8 mouse cellular contexts compared by ENCODE assay signal in the genomic region with DNA sequence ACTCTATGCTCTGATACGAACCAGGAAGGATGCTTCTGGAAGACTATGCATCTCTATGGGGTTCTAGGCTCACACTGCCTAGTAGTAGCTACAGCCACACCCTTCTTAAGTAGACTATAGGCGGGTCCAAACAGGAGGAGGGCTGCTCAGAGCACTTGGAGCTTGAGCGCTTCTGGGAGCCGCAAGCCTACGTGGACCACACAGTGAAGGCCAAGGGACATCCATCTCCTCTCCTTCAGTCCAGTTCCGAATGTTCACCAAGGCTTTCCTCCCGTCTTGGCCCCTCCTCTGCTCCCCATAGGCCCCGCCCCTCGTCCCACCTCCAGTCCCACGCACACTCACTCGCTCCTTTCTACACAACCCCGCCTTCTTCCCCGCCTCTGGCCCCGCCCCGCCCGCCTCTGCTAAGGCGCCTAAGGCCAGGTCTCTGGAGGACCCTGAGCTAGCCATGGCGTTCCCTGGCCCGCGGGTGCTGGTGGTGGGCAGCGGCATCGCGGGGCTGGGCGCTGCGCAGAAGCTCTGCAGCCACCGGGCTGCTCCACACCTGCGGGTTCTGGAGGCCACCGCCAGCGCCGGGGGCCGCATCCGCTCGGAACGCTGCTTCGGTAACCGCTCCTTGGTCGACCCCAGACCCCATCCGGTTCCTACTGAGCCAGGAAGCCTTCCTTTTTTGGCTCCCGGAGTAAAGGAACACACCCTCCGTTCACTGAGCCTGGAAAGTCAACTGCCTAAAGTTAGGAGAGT. TPM values are rescaled to one million over a fixed set of nuclear protein-coding genes. Genes with fewer than 3 reads are reported as not detected.
DNase-seq lines count a peak whose midpoint lies in the region; ATAC-seq lines count a peak whose summit lies in the region.

No protein-coding gene starts in this region.

- H3K4me1 ChIP-seq in embryonic facial prominence, embryonic 11.5 days (ENCODE audit: control insufficient read depth, insufficient read depth, low read length) = no peaks in the 10 kb centered on the region
- no peaks in the 10 kb centered on the region; the same call in 1 of the 2 replicates for H3K4me1 ChIP-seq in midbrain, embryonic 11.5 days (ENCODE audit: control insufficient read depth, insufficient read depth, low read length)

- H3K4me3 ChIP-seq in embryonic facial prominence, embryonic 11.5 days (ENCODE audit: low read depth, low read length) = peak overlapping the region; percentile 55
- H3K4me3 ChIP-seq in midbrain, embryonic 11.5 days (ENCODE audit: low read depth, low read length) = peak overlapping the region; percentile 62

- peak; percentile 95 for ATAC-seq in embryonic facial prominence, embryonic 11.5 days (replicated peaks; ENCODE audit: insufficient number of reproducible peaks, low FRiP score, low TSS enrichment, low read depth)
- ATAC-seq in granulocyte monocyte progenitor cell, adult 5-6 weeks (replicated peaks; ENCODE audit: poor library complexity, severe bottlenecking) = peak; percentile 91
- peak; percentile 99 for ATAC-seq in midbrain, embryonic 11.5 days (ENCODE audit: low FRiP score)

- H3K27ac ChIP-seq in embryonic facial prominence, embryonic 11.5 days (replicated peaks; ENCODE audit: low read depth, low read length) = no peak overlapping the region
- H3K27ac ChIP-seq in midbrain, embryonic 11.5 days (ENCODE audit: low read depth, low read length) = no peak overlapping the region

- intact Hi-C loops in left cerebral cortex, postnatal 4 days (cut with DNase I) = no loop called here

- no peaks in the 10 kb centered on the region for H3K9me3 ChIP-seq in embryonic facial prominence, embryonic 11.5 days (replicated peaks; ENCODE audit: control insufficient read depth, low read length)
- H3K9me3 ChIP-seq in midbrain, embryonic 11.5 days (ENCODE audit: control insufficient read depth, low read length) = no peaks in the 10 kb centered on the region

- H3K27me3 ChIP-seq in embryonic facial prominence, embryonic 11.5 days (ENCODE audit: control insufficient read depth, insufficient read depth, low read length) = no peaks in the 10 kb centered on the region
- no peaks in the 10 kb centered on the region for H3K27me3 ChIP-seq in midbrain, embryonic 11.5 days (ENCODE audit: control insufficient read depth, insufficient read depth, low read length)

- H3K4me2 ChIP-seq in embryonic facial prominence, embryonic 11.5 days (ENCODE audit: low read depth, low read length) = peak overlapping the region; percentile 73
- peak overlapping the region; percentile 57 for H3K4me2 ChIP-seq in midbrain, embryonic 11.5 days

- peak; percentile 95 for DNase-seq in adrenal gland, postnatal 25 days
- peak; percentile 94 for DNase-seq in embryonic facial prominence, embryonic 11.5 days (ENCODE audit: low spot score)
- DNase-seq in kidney, adult 11 months = peak; percentile 94
- DNase-seq in left cerebral cortex, postnatal 4 days = peak; percentile 94
- DNase-seq in midbrain, embryonic 11.5 days (ENCODE audit: low spot score, missing footprints) = peak; percentile 98
- peak; percentile 84 for DNase-seq in right cerebral cortex, postnatal 4 days
- peak; percentile 97 for DNase-seq in yolk sac, embryonic 10.5 days (ENCODE audit: low spot score)

- H3K36me3 ChIP-seq in embryonic facial prominence, embryonic 11.5 days (replicated peaks; ENCODE audit: control insufficient read depth, insufficient read depth, low read depth, low read length) = no peaks in the 10 kb centered on the region
- H3K36me3 ChIP-seq in midbrain, embryonic 11.5 days (ENCODE audit: control insufficient read depth, insufficient read depth, low read length) = no peaks in the 10 kb centered on the region

- WGBS in embryonic facial prominence, embryonic 11.5 days = 1% methylated on average over 40 of the region's 40 CpGs
- WGBS in midbrain, embryonic 11.5 days = 2% methylated on average over 40 of the region's 40 CpGs

- peak overlapping the region; percentile 78 for H3K9ac ChIP-seq in embryonic facial prominence, embryonic 11.5 days (replicated peaks; ENCODE audit: low read length)
- peak overlapping the region; percentile 85 for H3K9ac ChIP-seq in midbrain, embryonic 11.5 days (ENCODE audit: low read length)

RNA-seq across cellular contexts. Expression of gene Echs1, which starts 9.2 kb away (rescaled TPM):
- total RNA-seq in adrenal gland, postnatal 25 days (2021) = 435 and 524 TPM in 2 replicates
- 211 and 221 TPM in 2 replicates for polyA plus RNA-seq in embryonic facial prominence, embryonic 11.5 days (2014; fragmentation: Nextera tagmentation; extraction: Ambion mirVana)
- total RNA-seq in granulocyte monocyte progenitor cell, adult 5-6 weeks (2014; fragmentation: Nextera tagmentation) = 97.4 and 109 TPM in 2 replicates
- total RNA-seq in granulocyte monocyte progenitor cell, adult 5-6 weeks (2017) = 107 and 150 TPM in 2 replicates
- total RNA-seq in left cerebral cortex, postnatal 4 days (2021) = 10 to 100 TPM; 55.1 to 59.6 TPM
- polyA plus RNA-seq in midbrain, embryonic 11.5 days (2014; fragmentation: Nextera tagmentation; extraction: Ambion mirVana) = 163 and 178 TPM in 2 replicates

RNA-seq across cellular contexts. Expression of gene Paox, which starts 9.9 kb away (rescaled TPM):
- 30.3 and 33.5 TPM in 2 replicates for total RNA-seq in adrenal gland, postnatal 25 days (2021)
- 19.0 and 21.7 TPM in 2 replicates for polyA plus RNA-seq in embryonic facial prominence, embryonic 11.5 days (2014; fragmentation: Nextera tagmentation; extraction: Ambion mirVana)
- 37.9 and 44.7 TPM in 2 replicates for total RNA-seq in granulocyte monocyte progenitor cell, adult 5-6 weeks (2014; fragmentation: Nextera tagmentation)
- total RNA-seq in granulocyte monocyte progenitor cell, adult 5-6 weeks (2017) = 26.6 and 38.5 TPM in 2 replicates
- total RNA-seq in left cerebral cortex, postnatal 4 days (2021) = 1 to 10 TPM; 6.1 to 6.8 TPM
- polyA plus RNA-seq in midbrain, embryonic 11.5 days (2014; fragmentation: Nextera tagmentation; extraction: Ambion mirVana) = 12.1 and 14.7 TPM in 2 replicates

RNA-seq across cellular contexts. Expression of gene Mtg1, which starts 11.9 kb away (rescaled TPM):
- 35.9 and 39.5 TPM in 2 replicates for total RNA-seq in adrenal gland, postnatal 25 days (2021)
- polyA plus RNA-seq in embryonic facial prominence, embryonic 11.5 days (2014; fragmentation: Nextera tagmentation; extraction: Ambion mirVana) = 22.5 and 23.1 TPM in 2 replicates
- total RNA-seq in granulocyte monocyte progenitor cell, adult 5-6 weeks (2014; fragmentation: Nextera tagmentation) = 11.4 and 21.0 TPM in 2 replicates
- total RNA-seq in granulocyte monocyte progenitor cell, adult 5-6 weeks (2017) = 9.5 and 14.4 TPM in 2 replicates
- total RNA-seq in left cerebral cortex, postnatal 4 days (2021) = 10 to 100 TPM; 24.7 to 27.3 TPM
- polyA plus RNA-seq in midbrain, embryonic 11.5 days (2014; fragmentation: Nextera tagmentation; extraction: Ambion mirVana) = 21.4 and 31.2 TPM in 2 replicates

RNA-seq across cellular contexts. Expression of gene Fuom, which starts 23.2 kb away (rescaled TPM):
- 68.5 and 85.2 TPM in 2 replicates for total RNA-seq in adrenal gland, postnatal 25 days (2021)
- polyA plus RNA-seq in embryonic facial prominence, embryonic 11.5 days (2014; fragmentation: Nextera tagmentation; extraction: Ambion mirVana) = 24.2 and 24.4 TPM in 2 replicates
- 4.3 and 13.6 TPM in 2 replicates for total RNA-seq in granulocyte monocyte progenitor cell, adult 5-6 weeks (2014; fragmentation: Nextera tagmentation)
- 2.5 and 12.9 TPM in 2 replicates for total RNA-seq in granulocyte monocyte progenitor cell, adult 5-6 weeks (2017)
- total RNA-seq in left cerebral cortex, postnatal 4 days (2021) = 10 to 100 TPM; 10.4 to 15.3 TPM
- polyA plus RNA-seq in midbrain, embryonic 11.5 days (2014; fragmentation: Nextera tagmentation; extraction: Ambion mirVana) = 13.5 and 13.8 TPM in 2 replicates

RNA-seq across cellular contexts. Expression of gene Sprn, which starts 29.2 kb away (rescaled TPM):
- 0.76 and 0.79 TPM in 2 replicates for total RNA-seq in adrenal gland, postnatal 25 days (2021)
- polyA plus RNA-seq in embryonic facial prominence, embryonic 11.5 days (2014; fragmentation: Nextera tagmentation; extraction: Ambion mirVana) = 0.34 and 0.84 TPM in 2 replicates
- total RNA-seq in granulocyte monocyte progenitor cell, adult 5-6 weeks (2014; fragmentation: Nextera tagmentation) = not detected in 2 replicates
- not detected in 2 replicates for total RNA-seq in granulocyte monocyte progenitor cell, adult 5-6 weeks (2017)
- 10 to 100 TPM; 77.0 to 80.8 TPM for total RNA-seq in left cerebral cortex, postnatal 4 days (2021)
- 0.59 and 0.89 TPM in 2 replicates for polyA plus RNA-seq in midbrain, embryonic 11.5 days (2014; fragmentation: Nextera tagmentation; extraction: Ambion mirVana)
